Mouse (Mus musculus) MEL-GATA-1-ER (cell line): ENCODE measurements at regions not wholly inside any gene's neighbourhood (a gene's known extent, or its start where the extent isn't known, plus 50 kb on each side); places are given as distances from the start of the nearest gene placed in this dataset.

ENCODE experiments used
- DNase-seq: peaks from one replicate; pipeline ENCODE4 v3.0.0-alpha.2; 2012; ENCODE audit warnings: low read depth; ENCODE audit errors: extremely low read depth

- DNase-seq: no peak
Observed at GRCm38 (mm10) chr3:9884691-9885354, 203.1 kb upstream of the Gm9833 start.

- DNase-seq: no peak
Observed at GRCm38 (mm10) chr3:9885565-9885964, 202.3 kb upstream of the Gm9833 start.

- DNase-seq: no peak
Observed at GRCm38 (mm10) chr3:9886077-9886476, 201.8 kb upstream of the Gm9833 start.

GRCm38 (mm10) chr3:9886765-9887626 is 200.9 kb upstream of the Gm9833 start:
- DNase-seq: no peak

GRCm38 (mm10) chr3:9887627-9887994 is 200.3 kb upstream of the Gm9833 start:
- no peak for DNase-seq

GRCm38 (mm10) chr3:9888051-9888450 is 199.9 kb upstream of the Gm9833 start:
- no peak for DNase-seq

- no peak for DNase-seq
Observed at GRCm38 (mm10) chr3:9892884-9893494, 194.9 kb upstream of the Gm9833 start.

- DNase-seq: no peak
Observed at GRCm38 (mm10) chr3:9895396-9896135, 192.3 kb upstream of the Gm9833 start.

GRCm38 (mm10) chr3:9896303-9896702 is 191.6 kb upstream of the Gm9833 start:
- no peak for DNase-seq

GRCm38 (mm10) chr3:9901663-9902062 is 186.2 kb upstream of the Gm9833 start:
- DNase-seq: no peak

- no peak for DNase-seq
Observed at GRCm38 (mm10) chr3:9913357-9913756, 174.6 kb upstream of the Gm9833 start.

- no peak for DNase-seq
Observed at GRCm38 (mm10) chr3:9916538-9917106, 171.3 kb upstream of the Gm9833 start.

- no peak for DNase-seq
Observed at GRCm38 (mm10) chr3:9920331-9920730, 167.6 kb upstream of the Gm9833 start.

GRCm38 (mm10) chr3:9921730-9922129 is 166.2 kb upstream of the Gm9833 start:
- DNase-seq: no peak

- DNase-seq: no peak
Observed at GRCm38 (mm10) chr3:9922541-9923046, 165.3 kb upstream of the Gm9833 start.

GRCm38 (mm10) chr3:9924630-9925029 is 163.3 kb upstream of the Gm9833 start:
- no peak for DNase-seq

- DNase-seq: no peak
Observed at GRCm38 (mm10) chr3:9936853-9937441, 151.0 kb upstream of the Gm9833 start.

- no peak for DNase-seq
Observed at GRCm38 (mm10) chr3:9938651-9939050, 149.3 kb upstream of the Gm9833 start.

- no peak for DNase-seq
Observed at GRCm38 (mm10) chr3:9942631-9943030, 145.3 kb upstream of the Gm9833 start.

- DNase-seq: peak; percentile 22
Observed at GRCm38 (mm10) chr3:9947357-9948065, 140.4 kb upstream of the Gm9833 start.
